Comparison of ENCODE assay signal across 10 mouse cellular contexts in genomic region chr9:111057544-111058370, GRCm38 (mm10). TPM values are rescaled to one million over a fixed set of nuclear protein-coding genes. Genes with fewer than 3 reads are reported as not detected.
DNase-seq lines count a peak whose midpoint lies in the region; ATAC-seq and TF ChIP-seq lines count a peak whose summit lies in the region.
"Had no signal": no experiment of that assay in that cellular context is flagged by ENCODE, and none has a peak within 500 bp of the region (broad histone marks: within the 10 kb centered on the region; RNA-seq: fewer than 3 reads in every experiment).

No protein-coding gene starts in this region.

- no peak for TF ChIP-seq POLR2A in liver, adult 2 months (IDR thresholded peaks at IDR 0.05; ENCODE audit: extremely low read depth, insufficient read depth, low read length)

- H3K9me3 ChIP-seq in heart, embryonic 15.5 days (replicated peaks) = no peaks in the 10 kb centered on the region

- peak overlapping the region; percentile 87 for H3K4me2 ChIP-seq in heart, embryonic 15.5 days

- TF ChIP-seq CTCF in liver, adult 2 months (IDR thresholded peaks at IDR 0.05; ENCODE audit: low read depth, low read length) = no peak

- H3K79me2 ChIP-seq in liver, adult 2 months (ENCODE audit: control insufficient read depth, insufficient read depth, low read length) = no peaks in the 10 kb centered on the region

- no peaks in the 10 kb centered on the region for H3K36me3 ChIP-seq in heart, embryonic 15.5 days
- H3K36me3 ChIP-seq in liver, adult 2 months (ENCODE audit: control insufficient read depth, insufficient read depth, low read length) = no peaks in the 10 kb centered on the region

- no peak for ATAC-seq in heart, embryonic 15.5 days (replicated peaks; ENCODE audit: insufficient number of reproducible peaks, insufficient read depth, low FRiP score, low read depth)

- 43% methylated on average over 14 of the region's 14 CpGs for WGBS in heart, embryonic 15.5 days
- 47% methylated on average over 14 of the region's 14 CpGs for WGBS in liver, adult 2 months

- H3K4me1 ChIP-seq in heart, embryonic 15.5 days (replicated peaks) = peaks cover 20% of the 10 kb centered on the region
- H3K4me1 ChIP-seq in liver, adult 2 months (ENCODE audit: control insufficient read depth, insufficient read depth, low read length) = no peaks in the 10 kb centered on the region; the same call in 1 of the 2 replicates

- peak overlapping the region; percentile 75 for H3K27ac ChIP-seq in heart, embryonic 15.5 days
- H3K27ac ChIP-seq in liver, adult 2 months (replicated peaks; ENCODE audit: insufficient read depth, low read depth, low read length) = peak overlapping the region; percentile 47

- DNase-seq in heart, adult 9 months (ENCODE audit: low spot score in 2 of 2) = no peak
- DNase-seq in spleen, postnatal 4 days (ENCODE audit: low spot score in 2 of 2) = peak; percentile 19 to 73
- DNase-seq in spleen, adult 12 weeks (ENCODE audit: low spot score) = no peak
- DNase-seq in liver, adult 2 months (ENCODE audit: extremely low read depth, low read depth, low spot score) = no peak
- DNase-seq in thymus, postnatal 4 days = no peak
- no peak for DNase-seq in thymus, postnatal 25 days
- DNase-seq in cerebellum, postnatal 25 days = no peak
- DNase-seq: cerebellum, postnatal 36 days; thymus, postnatal 14 days had no signal

- H3K27me3 ChIP-seq in heart, embryonic 15.5 days = no peaks in the 10 kb centered on the region
- no peaks in the 10 kb centered on the region for H3K27me3 ChIP-seq in liver, adult 2 months (ENCODE audit: control insufficient read depth, insufficient read depth, low read length)

- no peak overlapping the region for H3K9ac ChIP-seq in heart, embryonic 15.5 days
- H3K9ac ChIP-seq in liver, adult 2 months (ENCODE audit: low read depth, low read length) = no peak overlapping the region

- H3K4me3 ChIP-seq in heart, embryonic 15.5 days = peak overlapping the region; percentile 61
- H3K4me3 ChIP-seq in liver, adult 2 months (ENCODE audit: insufficient read depth, low read depth, low read length) = no peak overlapping the region

RNA-seq across cellular contexts. Expression of gene Ccrl2, which starts 0.4 kb away (rescaled TPM):
- polyA plus RNA-seq in heart, embryonic 15.5 days (2015; fragmentation: Nextera tagmentation; extraction: Ambion mirVana) = 3.9 and 5.2 TPM in 2 replicates
- total RNA-seq in liver, adult 2 months (2014; rRNA removed) = 2.4 and 3.2 TPM in 2 replicates
- polyA plus RNA-seq in liver, adult 2 months (2012; rRNA removed) = 1.3 and 1.8 TPM in 2 replicates

RNA-seq across cellular contexts. Expression of gene Ltf, which starts 38.7 kb away (rescaled TPM):
- polyA plus RNA-seq in heart, embryonic 15.5 days (2015; fragmentation: Nextera tagmentation; extraction: Ambion mirVana) = 1.9 and 2.2 TPM in 2 replicates
- 0.37 and 0.47 TPM in 2 replicates for total RNA-seq in liver, adult 2 months (2014; rRNA removed)
- polyA plus RNA-seq in liver, adult 2 months (2012; rRNA removed) = 0.12 and 0.51 TPM in 2 replicates

RNA-seq across cellular contexts. Expression of gene Lrrfip2, which starts 59.6 kb away (rescaled TPM):
- 64.2 and 64.9 TPM in 2 replicates for polyA plus RNA-seq in heart, embryonic 15.5 days (2015; fragmentation: Nextera tagmentation; extraction: Ambion mirVana)
- total RNA-seq in liver, adult 2 months (2014; rRNA removed) = 24.6 and 37.8 TPM in 2 replicates
- polyA plus RNA-seq in liver, adult 2 months (2012; rRNA removed) = 9.3 and 9.7 TPM in 2 replicates

Comparison
In these comparisons a context has a peak if more than half of its experiments do, and no peak if none do; other contexts are left out.
1. DNase-seq: peak in spleen, postnatal 4 days (2 of 2); none in heart, adult 9 months (0 of 2), spleen, adult 12 weeks (single experiment), liver, adult 2 months (single experiment), thymus, postnatal 4 days (single experiment), thymus, postnatal 25 days (single experiment) and cerebellum, postnatal 25 days (0 of 2).